Mouse (Mus musculus): ENCODE data around the gene Olfr90. TPM values are rescaled to one million over a fixed set of nuclear protein-coding genes. Genes with fewer than 3 reads are reported as not detected.
"Not testable (repeated sequence)": the region's sequence is repeated elsewhere in the genome, so short reads cannot be mapped to it uniquely, and the experiment has no call there.

The Olfr90 gene
- not detected for total RNA-seq (2021)
- long read RNA-seq, experiment 1 = 0 reads
- long read RNA-seq, experiment 2 = 0 reads

GRCm38 (mm10) chr17:37088399-37088798 lies at the start of gene Olfr90:
Olfr90 (minus strand) TSS chr17:37088499.
- no peak for DNase-seq

- not testable (repeated sequence) for DNase-seq
Observed at GRCm38 (mm10) chr17:37131366-37131765, 43.1 kb upstream of the Olfr90 start.

GRCm38 (mm10) chr17:37119988-37120387 lies 31.7 kb upstream of the Olfr90 start, which contains the start of gene Olfr92:
Olfr92 (minus strand) TSS chr17:37120088.
- no peak for DNase-seq

GRCm38 (mm10) chr17:37098178-37098577 lies 9.9 kb upstream of the Olfr90 start, which contains the start of gene Olfr91:
Olfr91 (minus strand) TSS chr17:37098278.
- no peak for DNase-seq

- no peak for DNase-seq
Observed at GRCm38 (mm10) chr17:37093289-37093688, 5.0 kb upstream of the Olfr90 start.

- DNase-seq = no peak
Observed at GRCm38 (mm10) chr17:37092198-37092597, 3.9 kb upstream of the Olfr90 start.

GRCm38 (mm10) chr17:37085545-37085944 lies 2.8 kb downstream of the Olfr90 start:
- no peak for DNase-seq

GRCm38 (mm10) chr17:37084632-37085031 lies 3.7 kb downstream of the Olfr90 start:
- no peak for DNase-seq

GRCm38 (mm10) chr17:37083327-37083726 lies 5.0 kb downstream of the Olfr90 start:
- DNase-seq = peak; percentile 31

GRCm38 (mm10) chr17:37081659-37082058 lies 6.6 kb downstream of the Olfr90 start:
- DNase-seq = no peak

GRCm38 (mm10) chr17:37080119-37080518 lies 8.2 kb downstream of the Olfr90 start:
- DNase-seq = peak; percentile 50

- DNase-seq = no peak
Observed at GRCm38 (mm10) chr17:37078990-37079389, 9.3 kb downstream of the Olfr90 start.

- DNase-seq = no peak
Observed at GRCm38 (mm10) chr17:37078193-37078592, 10.1 kb downstream of the Olfr90 start.

GRCm38 (mm10) chr17:37075766-37076165 lies 12.5 kb downstream of the Olfr90 start:
- no peak for DNase-seq

GRCm38 (mm10) chr17:37075181-37075580 lies 13.1 kb downstream of the Olfr90 start:
- no peak for DNase-seq

- no peak for DNase-seq
Observed at GRCm38 (mm10) chr17:37072730-37073276, 15.5 kb downstream of the Olfr90 start.

GRCm38 (mm10) chr17:37072080-37072729 lies 16.1 kb downstream of the Olfr90 start:
- no peak for DNase-seq

- no peak for DNase-seq
Observed at GRCm38 (mm10) chr17:37070121-37070520, 18.2 kb downstream of the Olfr90 start.

GRCm38 (mm10) chr17:37067861-37068260 lies 20.4 kb downstream of the Olfr90 start:
- DNase-seq = no peak

GRCm38 (mm10) chr17:37065993-37066392 lies 22.3 kb downstream of the Olfr90 start:
- DNase-seq = no peak

- DNase-seq = no peak
Observed at GRCm38 (mm10) chr17:37063686-37064495, 24.4 kb downstream of the Olfr90 start.

GRCm38 (mm10) chr17:37063063-37063462 lies 25.2 kb downstream of the Olfr90 start:
- no peak for DNase-seq

GRCm38 (mm10) chr17:37062101-37062641 lies 26.1 kb downstream of the Olfr90 start:
- DNase-seq = no peak
